Mouse (Mus musculus): ENCODE results near the gene Strip2. TPM values are rescaled to one million over a fixed set of nuclear protein-coding genes. Genes with fewer than 3 reads are reported as not detected.

The Strip2 gene
- polyA plus RNA-seq, 1 experiment = 0.83 TPM

- Histone ChIP-seq H3K4me2 (ENCODE audit: low read depth) (no peak overlapping the region), H3K79me2 (ENCODE audit: control insufficient read depth, insufficient read depth) (no peaks in the 10 kb centered on the region), H3K4me3 (no peak overlapping the region), H3K27me3 (ENCODE audit: control insufficient read depth, insufficient read depth, insufficient read length) (no peaks in the 10 kb centered on the region), H3ac (ENCODE audit: control insufficient read depth, insufficient read length) (no peak overlapping the region), H3K36me3 (ENCODE audit: control insufficient read depth, insufficient read depth) (no peaks in the 10 kb centered on the region)
- no peak for TF ChIP-seq MYOD1 (IDR thresholded peaks at IDR 0.05; ENCODE audit: control insufficient read depth in 1 of 3, insufficient read length in 2 of 3, low read depth in 2 of 3)
- TF ChIP-seq TCF3 (IDR thresholded peaks at IDR 0.05; ENCODE audit: insufficient read length, low read depth) = no peak
- TF ChIP-seq CEBPB (IDR thresholded peaks at IDR 0.05; ENCODE audit: insufficient read depth, poor library complexity, severe bottlenecking) = no peak
- TF ChIP-seq MAX (IDR thresholded peaks at IDR 0.05; ENCODE audit: low read depth) = no peak
- TF ChIP-seq MYOG (IDR thresholded peaks at IDR 0.05; ENCODE audit: control insufficient read depth in 1 of 3, insufficient read depth in 1 of 3, insufficient read length in 2 of 3, low read depth in 2 of 3) = no peak
- TF ChIP-seq E2F4 (IDR thresholded peaks at IDR 0.05; ENCODE audit: insufficient read depth) = no peak
- TF ChIP-seq POLR2AphosphoS2 (IDR thresholded peaks at IDR 0.05; ENCODE audit: insufficient read length, low read depth) = no peak
- TF ChIP-seq SRF (IDR thresholded peaks at IDR 0.05; ENCODE audit: control insufficient read depth, insufficient read length, low read depth) = no peak
Observed at GRCm38 (mm10) chr6:29973341-29973740, 56.5 kb downstream of the Strip2 start.

- Histone ChIP-seq H3K4me2 (ENCODE audit: low read depth) (no peak overlapping the region), H3K36me3 (ENCODE audit: control insufficient read depth, insufficient read depth) (no peaks in the 10 kb centered on the region)
Observed at GRCm38 (mm10) chr6:29974836-29975235, 58.0 kb downstream of the Strip2 start.

GRCm38 (mm10) chr6:29980461-29980860 lies 63.6 kb downstream of the Strip2 start:
- Histone ChIP-seq H3K79me2 (ENCODE audit: control insufficient read depth, insufficient read depth) (no peaks in the 10 kb centered on the region), H3K4me2 (ENCODE audit: low read depth) (no peak overlapping the region), H3K27me3 (ENCODE audit: control insufficient read depth, insufficient read depth, insufficient read length) (no peaks in the 10 kb centered on the region), H3K4me3 (no peak overlapping the region), H3ac (ENCODE audit: control insufficient read depth, insufficient read length) (no peak overlapping the region), H3K36me3 (ENCODE audit: control insufficient read depth, insufficient read depth) (no peaks in the 10 kb centered on the region)
- TF ChIP-seq TCF3 (IDR thresholded peaks at IDR 0.05; ENCODE audit: insufficient read length, low read depth) (no peak), SRF (IDR thresholded peaks at IDR 0.05; ENCODE audit: control insufficient read depth, insufficient read length, low read depth) (no peak), E2F4 (IDR thresholded peaks at IDR 0.05; ENCODE audit: insufficient read depth) (no peak), CEBPB (IDR thresholded peaks at IDR 0.05; ENCODE audit: insufficient read depth, poor library complexity, severe bottlenecking) (no peak), POLR2AphosphoS2 (IDR thresholded peaks at IDR 0.05; ENCODE audit: insufficient read length, low read depth) (no peak), MAX (IDR thresholded peaks at IDR 0.05; ENCODE audit: low read depth) (no peak), TCF12 (IDR thresholded peaks at IDR 0.05; ENCODE audit: insufficient read depth, poor library complexity, severe bottlenecking) (no peak), MYOG (IDR thresholded peaks at IDR 0.05; ENCODE audit: control insufficient read depth in 1 of 3, insufficient read depth in 1 of 3, insufficient read length in 2 of 3, low read depth in 2 of 3) (no peak), REST (IDR thresholded peaks at IDR 0.05; ENCODE audit: insufficient read depth, insufficient read length) (no peak)

More at GRCm38 (mm10) chr6:29974836-29975235, 58.0 kb downstream of the Strip2 start:
- H3K27me3 ChIP-seq (ENCODE audit: control insufficient read depth, insufficient read depth, insufficient read length) = no peaks in the 10 kb centered on the region
- H3K4me3 ChIP-seq = no peak overlapping the region
- no peaks in the 10 kb centered on the region for H3K79me2 ChIP-seq (ENCODE audit: control insufficient read depth, insufficient read depth)
- TF ChIP-seq POLR2A (IDR thresholded peaks at IDR 0.05; ENCODE audit: insufficient read length, low read depth) = no peak
- TF ChIP-seq TCF12 (IDR thresholded peaks at IDR 0.05; ENCODE audit: insufficient read depth, poor library complexity, severe bottlenecking) = no peak
- no peak for TF ChIP-seq MYOG (IDR thresholded peaks at IDR 0.05; ENCODE audit: control insufficient read depth in 1 of 3, insufficient read depth in 1 of 3, insufficient read length in 2 of 3, low read depth in 2 of 3)
- TF ChIP-seq CEBPB (IDR thresholded peaks at IDR 0.05; ENCODE audit: insufficient read depth, poor library complexity, severe bottlenecking) = no peak
- no peak for TF ChIP-seq REST (IDR thresholded peaks at IDR 0.05; ENCODE audit: insufficient read depth, insufficient read length)
- TF ChIP-seq SRF (IDR thresholded peaks at IDR 0.05; ENCODE audit: control insufficient read depth, insufficient read length, low read depth) = no peak
- TF ChIP-seq E2F4 (IDR thresholded peaks at IDR 0.05; ENCODE audit: insufficient read depth) = no peak
- TF ChIP-seq POLR2AphosphoS2 (IDR thresholded peaks at IDR 0.05; ENCODE audit: insufficient read length, low read depth) = no peak
- no peak for TF ChIP-seq TCF3 (IDR thresholded peaks at IDR 0.05; ENCODE audit: insufficient read length, low read depth)
- no peak for TF ChIP-seq MYOD1 (IDR thresholded peaks at IDR 0.05; ENCODE audit: control insufficient read depth in 1 of 3, insufficient read length in 2 of 3, low read depth in 2 of 3)
- no peak for TF ChIP-seq USF1 (IDR thresholded peaks at IDR 0.05; ENCODE audit: low read depth)
- no peak for TF ChIP-seq MAX (IDR thresholded peaks at IDR 0.05; ENCODE audit: low read depth)
- H3ac ChIP-seq (ENCODE audit: control insufficient read depth, insufficient read length) = no peak overlapping the region

GRCm38 (mm10) chr6:29981797-29982196 lies 65.0 kb downstream of the Strip2 start:
- no peak overlapping the region for H3ac ChIP-seq (ENCODE audit: control insufficient read depth, insufficient read length)
- TF ChIP-seq POLR2A (IDR thresholded peaks at IDR 0.05; ENCODE audit: insufficient read length, low read depth) (no peak), SRF (IDR thresholded peaks at IDR 0.05; ENCODE audit: control insufficient read depth, insufficient read length, low read depth) (no peak), MYOG (IDR thresholded peaks at IDR 0.05; ENCODE audit: control insufficient read depth in 1 of 3, insufficient read depth in 1 of 3, insufficient read length in 2 of 3, low read depth in 2 of 3) (no peak), USF1 (IDR thresholded peaks at IDR 0.05; ENCODE audit: low read depth) (no peak), TCF12 (IDR thresholded peaks at IDR 0.05; ENCODE audit: insufficient read depth, poor library complexity, severe bottlenecking) (no peak), CEBPB (IDR thresholded peaks at IDR 0.05; ENCODE audit: insufficient read depth, poor library complexity, severe bottlenecking) (no peak), MAX (IDR thresholded peaks at IDR 0.05; ENCODE audit: low read depth) (no peak), MYOD1 (IDR thresholded peaks at IDR 0.05; ENCODE audit: control insufficient read depth in 1 of 3, insufficient read length in 2 of 3, low read depth in 2 of 3) (no peak), TCF3 (IDR thresholded peaks at IDR 0.05; ENCODE audit: insufficient read length, low read depth) (no peak), REST (IDR thresholded peaks at IDR 0.05; ENCODE audit: insufficient read depth, insufficient read length) (no peak), POLR2AphosphoS2 (IDR thresholded peaks at IDR 0.05; ENCODE audit: insufficient read length, low read depth) (no peak)
- no peaks in the 10 kb centered on the region for H3K79me2 ChIP-seq (ENCODE audit: control insufficient read depth, insufficient read depth)
- H3K4me2 ChIP-seq (ENCODE audit: low read depth) = no peak overlapping the region
- no peaks in the 10 kb centered on the region for H3K27me3 ChIP-seq (ENCODE audit: control insufficient read depth, insufficient read depth, insufficient read length)
- H3K4me3 ChIP-seq = no peak overlapping the region
- H3K36me3 ChIP-seq (ENCODE audit: control insufficient read depth, insufficient read depth) = no peaks in the 10 kb centered on the region
